8 mouse cellular contexts compared by ENCODE assay signal in the genomic region with DNA sequence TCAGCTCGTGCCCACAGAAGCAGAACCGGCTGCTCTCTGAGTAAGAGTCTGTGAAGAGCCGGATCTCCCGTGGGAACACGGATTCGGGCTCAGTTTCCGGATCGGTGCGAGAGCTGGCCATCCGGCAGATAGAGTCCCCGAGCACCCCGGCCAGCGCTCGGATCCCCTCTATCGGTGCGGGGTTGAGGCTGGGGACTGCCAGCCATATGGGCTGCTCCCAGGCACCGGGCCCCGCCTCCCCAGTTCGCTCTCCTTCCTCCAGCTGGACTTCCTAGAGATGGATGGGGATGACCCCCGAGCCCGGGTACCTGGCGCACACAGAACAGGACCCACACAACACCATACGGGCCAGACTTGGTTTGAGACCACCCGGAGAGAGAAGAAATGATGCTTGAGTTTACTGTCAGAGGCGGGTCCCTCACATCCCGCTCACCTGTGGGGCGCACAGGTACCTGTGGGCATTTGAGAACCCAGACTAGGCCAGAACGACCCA. TPM values are rescaled to one million over a fixed set of nuclear protein-coding genes. Genes with fewer than 3 reads are reported as not detected.
DNase-seq lines count a peak whose midpoint lies in the region; ATAC-seq and TF ChIP-seq lines count a peak whose summit lies in the region.

Mettl1 (plus strand) TSS at position 141 of the 493 bp plus-strand sequence.
Eef1akmt3 (minus strand) TSS at position 240 of the 493 bp plus-strand sequence.

- H3K27ac ChIP-seq in kidney, adult 2 months (ENCODE audit: insufficient read depth, low read depth, low read length), result peak within 1 kb of the TSS; percentile 79
- peak within 1 kb of the TSS; percentile 20 to 50; a peak in 3 of 4 replicates for H3K27ac ChIP-seq in heart, embryonic 14.5 days (replicated peaks in 1 of 2; ENCODE audit: control insufficient read depth in 1 of 2, insufficient read depth in 1 of 2, low read depth in 2 of 2, low read length in 2 of 2)
- H3K27ac ChIP-seq in limb, embryonic 10.5 days, result peak within 1 kb of the TSS; percentile 91
- H3K27ac ChIP-seq in midbrain, embryonic 12.5 days (replicated peaks), result no peak within 1 kb of the TSS

- H3K36me3 ChIP-seq in kidney, adult 2 months (ENCODE audit: control insufficient read depth, insufficient read depth, low read length), result no peaks in the 10 kb centered on the region
- peaks cover 22% of the 10 kb centered on the region for H3K36me3 ChIP-seq in heart, embryonic 14.5 days (ENCODE audit: control insufficient read depth, insufficient read depth, low read length)
- H3K36me3 ChIP-seq in limb, embryonic 10.5 days, result peaks cover 31% of the 10 kb centered on the region
- H3K36me3 ChIP-seq in midbrain, embryonic 12.5 days, result peaks cover 9% of the 10 kb centered on the region; the same call in 1 of the 2 replicates

- WGBS in kidney, adult 2 months, result under 1% methylated on average over 28 of the region's 28 CpGs
- 0% methylated on average over 28 of the region's 28 CpGs for WGBS in heart, embryonic 14.5 days
- 0% methylated on average over 28 of the region's 28 CpGs for WGBS in limb, embryonic 10.5 days
- WGBS in midbrain, embryonic 12.5 days, result 0% methylated on average over 28 of the region's 28 CpGs

- H3K4me1 ChIP-seq in kidney, adult 2 months (ENCODE audit: control insufficient read depth, insufficient read depth, low read length), result peaks cover 10% of the 10 kb centered on the region; the same call in 1 of the 2 replicates
- peaks cover 0 to 6% of the 10 kb centered on the region in 2 experiments; a peak in 3 of 4 replicates for H3K4me1 ChIP-seq in heart, embryonic 14.5 days (ENCODE audit: control insufficient read depth in 2 of 2, insufficient read depth in 2 of 2, low read length in 2 of 2)
- H3K4me1 ChIP-seq in limb, embryonic 10.5 days, result peaks cover 26% of the 10 kb centered on the region
- H3K4me1 ChIP-seq in midbrain, embryonic 12.5 days, result peaks cover 16% of the 10 kb centered on the region

- peak within 1 kb of the TSS; percentile 77 for H3K9ac ChIP-seq in heart, embryonic 14.5 days (ENCODE audit: low read length)
- peak within 1 kb of the TSS; percentile 62 for H3K9ac ChIP-seq in midbrain, embryonic 12.5 days (replicated peaks)

- no peaks in the 10 kb centered on the region for H3K27me3 ChIP-seq in kidney, adult 2 months (replicated peaks; ENCODE audit: control insufficient read depth, insufficient read depth, low read length)
- H3K27me3 ChIP-seq in heart, embryonic 14.5 days (ENCODE audit: control insufficient read depth, insufficient read depth, low read length), result peaks cover 8% of the 10 kb centered on the region
- H3K27me3 ChIP-seq in limb, embryonic 10.5 days (ENCODE audit: low read depth, poor library complexity, severe bottlenecking), result peaks cover 17% of the 10 kb centered on the region
- peaks cover 16% of the 10 kb centered on the region for H3K27me3 ChIP-seq in midbrain, embryonic 12.5 days

- TF ChIP-seq CTCF in kidney, adult 2 months (conservative IDR thresholded peaks at IDR 0.05; ENCODE audit: insufficient read depth, insufficient read length, low read depth, low read length), result no peak

- no peaks in the 10 kb centered on the region for H3K9me3 ChIP-seq in heart, embryonic 14.5 days (ENCODE audit: control insufficient read depth, low read length)
- H3K9me3 ChIP-seq in limb, embryonic 10.5 days (replicated peaks), result no peaks in the 10 kb centered on the region
- H3K9me3 ChIP-seq in midbrain, embryonic 12.5 days, result no peaks in the 10 kb centered on the region

- H3K4me2 ChIP-seq in heart, embryonic 14.5 days (ENCODE audit: low read length), result peak within 1 kb of the TSS; percentile 96
- H3K4me2 ChIP-seq in midbrain, embryonic 12.5 days (replicated peaks), result peak within 1 kb of the TSS; percentile 92

- no peak for TF ChIP-seq POLR2A in kidney, adult 2 months (IDR thresholded peaks at IDR 0.05; ENCODE audit: low read depth, low read length)

- peak within 1 kb of the TSS; percentile 92 for H3K4me3 ChIP-seq in kidney, adult 2 months (ENCODE audit: insufficient read depth, low read depth, low read length)
- peak within 1 kb of the TSS; percentile 62 to 75 for H3K4me3 ChIP-seq in heart, embryonic 14.5 days (ENCODE audit: control insufficient read depth in 1 of 2, insufficient read depth in 1 of 2, low read depth in 1 of 2, low read length in 2 of 2)
- H3K4me3 ChIP-seq in limb, embryonic 10.5 days, result peak within 1 kb of the TSS; percentile 83
- H3K4me3 ChIP-seq in midbrain, embryonic 12.5 days, result peak within 1 kb of the TSS; percentile 74

- peak; percentile 52 for DNase-seq in kidney, adult 2 months
- DNase-seq in kidney, adult 11 months, result no peak
- no peak for DNase-seq in limb, embryonic 10.5 days (ENCODE audit: low spot score)
- no peak for DNase-seq in spleen, adult 18-20 months

- ATAC-seq in CD4-positive, CD25-positive, alpha-beta regulatory T cell, adult 4 months, result peak; percentile 70
- ATAC-seq in common myeloid progenitor, adult 5-6 weeks (replicated peaks; ENCODE audit: low read depth, poor library complexity, severe bottlenecking), result peak; percentile 51
- ATAC-seq in heart, embryonic 14.5 days (ENCODE audit: insufficient number of reproducible peaks, insufficient read depth, low FRiP score, low read depth), result peak; percentile 26; the same call in 1 of the 2 replicates
- peak; percentile 81; the same call in 1 of the 2 replicates for ATAC-seq in midbrain, embryonic 12.5 days (ENCODE audit: low FRiP score, low read depth)

RNA-seq across cellular contexts. Expression of gene Mettl1, which starts in this region (rescaled TPM):
- 24.5 and 27.5 TPM in 2 replicates for polyA plus RNA-seq in kidney, adult 2 months (2012; rRNA removed)
- polyA plus RNA-seq in CD4-positive, CD25-positive, alpha-beta regulatory T cell, adult 4 months (2017; shearing (Covaris generic)), result 10 to 100 TPM; 29.9 to 30.2 TPM
- total RNA-seq in common myeloid progenitor, adult 5-6 weeks (2017), result 27.4 and 28.0 TPM in 2 replicates
- polyA plus RNA-seq in heart, embryonic 14.5 days (2014; fragmentation: Nextera tagmentation; extraction: Ambion mirVana), result 36.3 and 37.1 TPM in 2 replicates
- polyA plus RNA-seq in limb, embryonic 10.5 days (2016; fragmentation: Nextera tagmentation; extraction: Ambion mirVana), result 60.2 and 64.6 TPM in 2 replicates
- polyA plus RNA-seq in midbrain, embryonic 12.5 days (2016; fragmentation: Nextera tagmentation; extraction: Ambion mirVana), result 33.1 and 33.6 TPM in 2 replicates

RNA-seq across cellular contexts. Expression of gene Eef1akmt3, which starts in this region (rescaled TPM):
- polyA plus RNA-seq in kidney, adult 2 months (2012; rRNA removed), result 2.4 and 3.1 TPM in 2 replicates
- polyA plus RNA-seq in CD4-positive, CD25-positive, alpha-beta regulatory T cell, adult 4 months (2017; shearing (Covaris generic)), result under 1 TPM in 1 of 2 experiments, not detected in 1; 0.38 TPM
- not detected in 2 replicates for total RNA-seq in common myeloid progenitor, adult 5-6 weeks (2017)
- polyA plus RNA-seq in heart, embryonic 14.5 days (2014; fragmentation: Nextera tagmentation; extraction: Ambion mirVana), result 0.16 and 0.30 TPM in 2 replicates
- 0.33 and 0.34 TPM in 2 replicates for polyA plus RNA-seq in limb, embryonic 10.5 days (2016; fragmentation: Nextera tagmentation; extraction: Ambion mirVana)
- 0.20 and 0.24 TPM in 2 replicates for polyA plus RNA-seq in midbrain, embryonic 12.5 days (2016; fragmentation: Nextera tagmentation; extraction: Ambion mirVana)

Comparison
In these comparisons a context has a peak if more than half of its experiments do, and no peak if none do; other contexts are left out.
1. ATAC-seq: peak in every context shown above with its lines; median percentile 81 in midbrain, embryonic 12.5 days; 70 in CD4-positive, CD25-positive, alpha-beta regulatory T cell, adult 4 months; 51 in common myeloid progenitor, adult 5-6 weeks; 26 in heart, embryonic 14.5 days.